Mouse (Mus musculus): Measurements from ENCODE around the gene Tnfrsf1a.

Tnfrsf1a gene

GRCm38 (mm10) chr6:125385066-125385974 lies 36.2 kb downstream of the Tnfrsf1a start:
- DNase-seq (ENCODE audit: low spot score in 2 of 2) = no peak

GRCm38 (mm10) chr6:125386080-125386479 lies 36.9 kb downstream of the Tnfrsf1a start:
- no peak for DNase-seq (ENCODE audit: low spot score in 2 of 2)

GRCm38 (mm10) chr6:125389853-125390252 lies 40.7 kb downstream of the Tnfrsf1a start:
- no peak for DNase-seq (ENCODE audit: low spot score in 2 of 2)

- DNase-seq (ENCODE audit: low spot score in 2 of 2) = no peak
Measured at GRCm38 (mm10) chr6:125405461-125406382, 56.6 kb downstream of the Tnfrsf1a start.

- no peak for DNase-seq (ENCODE audit: low spot score in 2 of 2)
Measured at GRCm38 (mm10) chr6:125407224-125407623, 58.1 kb downstream of the Tnfrsf1a start.

GRCm38 (mm10) chr6:125407657-125408056 lies 58.5 kb downstream of the Tnfrsf1a start:
- DNase-seq (ENCODE audit: low spot score in 2 of 2) = no peak

GRCm38 (mm10) chr6:125410551-125410950 lies 61.4 kb downstream of the Tnfrsf1a start:
- no peak for DNase-seq (ENCODE audit: low spot score in 2 of 2)

GRCm38 (mm10) chr6:125410995-125411547 lies 61.9 kb downstream of the Tnfrsf1a start:
- no peak for DNase-seq (ENCODE audit: low spot score in 2 of 2)

GRCm38 (mm10) chr6:125411661-125412060 lies 62.5 kb downstream of the Tnfrsf1a start:
- DNase-seq (ENCODE audit: low spot score in 2 of 2) = no peak
